Mouse (Mus musculus) stomach, embryonic 14.5 days (tissue): ENCODE results near the gene Trpc7. TPM values are rescaled to one million over a fixed set of nuclear protein-coding genes. Genes with fewer than 3 reads are reported as not detected.

ENCODE experiments used
- ATAC-seq: fragments of 200-750 bp; cut with Nextera tagmentation; 2 replicates; pipeline ENCODE4 v1.8.0; 2017; ENCODE audit warnings: low read depth, moderate TSS enrichment; ENCODE audit not compliant: insufficient number of reproducible peaks, insufficient read depth, low FRiP score
- H3K27ac ChIP-seq: fragments of 300-500 bp; sonication (generic); 2 replicates; pipeline ENCODE4 v1.5.1; 2014; ENCODE audit warnings: mild to moderate bottlenecking, low read length, moderate library complexity, mixed read lengths
- H3K27me3 ChIP-seq: fragments of 300-500 bp; sonication (generic); 2 replicates; pipeline ENCODE4 v1.6.1; 2014; ENCODE audit warnings: low read length, control low read depth, mixed read lengths; ENCODE audit not compliant: control insufficient read depth, insufficient read depth
- H3K36me3 ChIP-seq: fragments of 300-500 bp; sonication (generic); 2 replicates; pipeline ENCODE4 v1.6.1; 2014; ENCODE audit warnings: mild to moderate bottlenecking, control low read depth, low read length, moderate library complexity, mixed read lengths; ENCODE audit not compliant: control insufficient read depth, insufficient read depth
- H3K4me1 ChIP-seq: fragments of 300-500 bp; sonication (generic); 2 replicates; pipeline ENCODE4 v1.6.1; 2014; ENCODE audit warnings: low read length, control low read depth, mixed read lengths; ENCODE audit not compliant: control insufficient read depth, insufficient read depth
- H3K4me2 ChIP-seq: fragments of 300-500 bp; sonication (generic); replicated peaks from 2 replicates; pipeline ENCODE4 v1.6.1; 2014; ENCODE audit warnings: low read depth, low read length, control low read depth
- H3K4me3 ChIP-seq: fragments of 300-500 bp; sonication (generic); 2 replicates; pipeline ENCODE4 v1.5.1; 2014; ENCODE audit warnings: low read depth, low read length, control low read depth
- H3K9ac ChIP-seq: fragments of 300-500 bp; sonication (generic); replicated peaks from 2 replicates; pipeline ENCODE4 v1.6.1; 2014; ENCODE audit warnings: low read depth, mild to moderate bottlenecking, control low read depth, low read length, moderate library complexity, mixed read lengths
- H3K9me3 ChIP-seq: fragments of 300-500 bp; sonication (generic); 2 replicates; pipeline ENCODE4 v1.6.1; 2016; ENCODE audit warnings: low read depth, low read length, control low read depth; ENCODE audit not compliant: control insufficient read depth
- WGBS: fragments of 180-500 bp; shearing (Covaris S2); extraction: QIAGEN DNeasy Blood & Tissue Kit; methylation state at CpG from one replicate; pipeline ENCODE4 v1.1.7; 2014; 5-methylcytosine and 5-hydroxymethylcytosine counted together
- polyA plus RNA-seq: library from polyadenylated mRNA; unstranded; fragments of >200 nt; fragmentation: Nextera tagmentation; extraction: Ambion mirVana; gene quantifications from 2 replicates; pipeline ENCODE4 v1.2.1, GENCODE M21; 2014

Gene Trpc7
- polyA plus RNA-seq, 1 experiment from 2014 or later, result not detected

DNA sequence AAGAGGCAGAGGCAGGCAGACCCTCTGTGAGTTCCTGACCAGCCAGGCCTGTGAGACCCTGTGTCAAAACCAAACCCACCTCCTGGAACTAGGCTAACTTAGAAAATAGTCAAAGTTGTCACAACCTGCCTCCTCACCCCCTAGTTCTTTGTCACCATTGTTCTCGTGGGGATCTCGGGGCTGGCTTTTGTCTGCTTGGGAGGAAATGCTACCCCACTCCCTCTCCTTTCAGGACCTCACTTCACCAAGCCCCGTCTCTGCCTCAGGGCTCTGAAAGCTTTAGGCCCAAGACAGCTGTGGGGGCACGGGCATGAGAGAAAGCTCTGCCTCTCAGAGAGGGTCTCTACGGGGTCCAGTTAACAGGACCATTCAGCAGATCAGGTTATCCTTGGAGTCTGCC, 144.0 kb downstream of the Trpc7 start:
- Histone ChIP-seq H3K4me3 (no peak overlapping the region; the same call in 1 of the 2 replicates), H3K4me2 (peak overlapping the region; percentile 98), H3K36me3 (no peaks in the 10 kb centered on the region), H3K4me1 (peaks cover 14% of the 10 kb centered on the region; the same call in 1 of the 2 replicates), H3K27me3 (peaks cover 12% of the 10 kb centered on the region; the same call in 1 of the 2 replicates), H3K9me3 (no peaks in the 10 kb centered on the region), H3K27ac (no peak overlapping the region), H3K9ac (0 out of 2 replicates have a peak overlapping the region, but pooled peaks have one; percentile 57)
- ATAC-seq, result no peak
- 42% methylated on average over 5 of the region's 5 CpGs for WGBS

DNA sequence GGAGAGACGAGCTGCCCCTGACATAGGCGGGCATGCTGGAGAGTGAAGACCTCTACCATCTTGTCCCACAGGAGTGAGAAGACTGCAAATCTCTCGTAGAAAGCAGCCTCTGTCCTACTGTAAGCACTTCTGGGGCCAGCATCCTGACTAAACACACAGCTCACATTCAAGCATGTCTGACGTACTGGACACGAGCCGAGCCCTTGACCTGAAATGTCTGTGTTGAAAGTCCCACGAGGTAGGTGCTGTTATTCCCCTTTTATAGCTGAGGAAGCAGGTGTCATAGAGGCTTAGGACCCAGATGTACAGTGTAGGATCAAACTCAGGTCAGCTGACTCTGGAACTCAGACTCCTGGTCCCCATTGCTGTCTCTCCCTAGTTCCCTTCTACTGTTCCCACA, 146.4 kb downstream of the Trpc7 start:
- H3K4me3 ChIP-seq, result no peak overlapping the region
- no peak for ATAC-seq
- H3K4me1 ChIP-seq, result peaks cover 13% of the 10 kb centered on the region; the same call in 1 of the 2 replicates
- H3K9ac ChIP-seq, result no peak overlapping the region
- no peaks in the 10 kb centered on the region for H3K36me3 ChIP-seq
- H3K27ac ChIP-seq, result no peak overlapping the region
- peaks cover 12% of the 10 kb centered on the region; the same call in 1 of the 2 replicates for H3K27me3 ChIP-seq
- H3K4me2 ChIP-seq, result peak overlapping the region; percentile 2; the same call in 1 of the 2 replicates
- WGBS, result 70% methylated on average over 7 of the region's 7 CpGs
- no peaks in the 10 kb centered on the region for H3K9me3 ChIP-seq

DNA sequence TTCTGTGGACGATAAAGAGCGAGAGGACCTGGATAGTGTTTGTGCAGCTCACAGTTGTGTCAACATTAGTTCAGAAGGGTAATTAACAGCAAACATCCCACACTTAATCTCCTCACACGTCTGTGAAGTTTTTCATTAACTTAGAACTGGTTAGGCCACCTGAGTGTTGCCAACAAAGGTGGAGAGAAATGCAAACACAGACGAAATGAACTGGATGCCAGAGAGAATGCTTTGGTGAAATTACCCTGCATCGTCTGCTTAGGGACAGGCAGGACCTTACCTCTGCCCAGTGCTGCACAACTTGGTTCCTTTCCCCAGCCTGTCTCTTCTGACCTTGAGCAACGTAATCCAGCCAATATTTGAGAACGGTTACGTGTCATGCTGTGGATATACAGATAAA, 148.2 kb downstream of the Trpc7 start:
- H3K4me1 ChIP-seq, result peaks cover 4% of the 10 kb centered on the region; the same call in 1 of the 2 replicates
- no peaks in the 10 kb centered on the region for H3K9me3 ChIP-seq
- H3K36me3 ChIP-seq, result peaks cover under 1% of the 10 kb centered on the region; the same call in 1 of the 2 replicates
- peak overlapping the region; percentile 2; the same call in 1 of the 2 replicates for H3K4me2 ChIP-seq
- no peak overlapping the region for H3K4me3 ChIP-seq
- ATAC-seq, result peak; percentile 76
- WGBS, result 50% methylated on average over 8 of the region's 8 CpGs
- H3K27ac ChIP-seq, result peak overlapping the region; percentile 55
- no peak overlapping the region for H3K9ac ChIP-seq
- H3K27me3 ChIP-seq, result no peaks in the 10 kb centered on the region

DNA sequence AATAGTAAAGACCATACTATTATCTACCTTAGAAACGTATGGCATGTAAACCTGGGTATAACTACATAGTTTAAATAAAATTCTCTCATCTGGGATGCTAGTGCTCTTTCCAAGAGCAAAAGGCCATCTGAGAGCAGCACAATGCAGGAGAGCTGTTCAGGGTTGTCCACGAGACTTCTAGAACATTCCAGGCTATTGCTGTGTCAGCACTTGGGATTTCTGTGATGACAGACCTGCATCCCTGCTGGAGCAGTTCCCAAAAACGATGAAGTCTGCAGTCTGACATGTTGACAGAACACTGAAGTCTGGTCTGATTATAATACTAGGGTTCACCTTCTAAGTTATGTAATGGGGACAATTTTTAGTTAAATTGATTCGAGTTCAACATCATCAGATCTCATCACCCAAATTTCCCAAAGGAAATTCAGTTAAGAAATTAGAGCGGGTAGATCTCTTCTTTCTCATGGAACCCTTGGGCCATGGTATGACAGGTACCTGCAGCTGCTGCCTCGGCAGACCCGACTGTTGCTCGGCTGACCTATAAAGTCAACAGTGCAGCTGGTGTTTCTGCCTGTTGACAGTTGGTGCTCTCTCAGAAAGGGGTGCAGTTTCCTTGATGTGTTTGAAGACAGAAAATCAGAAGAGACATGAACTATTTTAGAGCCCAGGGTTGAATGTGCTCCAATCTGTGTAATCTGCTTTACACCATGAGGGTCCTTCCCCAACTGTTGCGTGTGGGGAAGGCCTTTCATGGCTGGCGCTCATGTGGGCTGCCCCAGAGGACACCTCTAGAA, 148.9 kb downstream of the Trpc7 start:
- Histone ChIP-seq H3K27me3 (no peaks in the 10 kb centered on the region), H3K9me3 (no peaks in the 10 kb centered on the region), H3K4me1 (peaks cover 4% of the 10 kb centered on the region; the same call in 1 of the 2 replicates), H3K9ac (no peak overlapping the region), H3K4me2 (0 out of 2 replicates have a peak overlapping the region, but pooled peaks have one; percentile 5), H3K27ac (peak overlapping the region; percentile 55; the same call in 1 of the 2 replicates), H3K4me3 (no peak overlapping the region), H3K36me3 (peaks cover 5% of the 10 kb centered on the region; the same call in 1 of the 2 replicates)
- peak; percentile 4; the same call in 1 of the 2 replicates for ATAC-seq
- WGBS, result 59% methylated on average over 10 of the region's 10 CpGs

DNA sequence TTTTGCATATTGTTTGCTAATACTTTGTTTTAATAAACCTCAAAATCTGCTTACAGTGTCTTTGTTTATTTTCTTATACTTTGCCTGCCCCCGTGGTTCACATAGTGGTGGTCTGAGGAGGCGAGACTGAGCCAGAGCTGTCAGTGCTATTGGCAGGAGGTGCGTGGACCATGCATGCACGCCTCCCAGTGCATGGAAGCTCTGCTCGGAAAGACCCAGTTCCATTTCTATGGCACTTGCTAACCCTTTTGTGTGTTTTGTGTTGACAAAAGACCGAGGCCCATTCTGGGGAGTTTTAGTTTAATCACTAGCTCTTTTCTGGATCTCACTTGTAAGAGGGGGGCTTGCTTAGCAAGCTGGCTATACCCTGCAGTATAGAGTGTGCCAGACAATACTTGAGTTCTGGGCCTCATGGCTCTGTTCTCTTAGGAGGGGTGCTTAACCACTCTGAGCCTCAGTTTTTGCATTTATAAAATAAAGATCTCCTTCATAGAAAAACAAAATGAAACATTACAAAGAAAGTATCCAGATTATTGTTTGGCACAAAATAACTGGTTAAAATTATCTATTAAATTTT, 153.4 kb downstream of the Trpc7 start:
- H3K36me3 ChIP-seq, result peaks cover 27% of the 10 kb centered on the region
- no peak overlapping the region for H3K4me2 ChIP-seq
- H3K9ac ChIP-seq, result no peak overlapping the region
- peak overlapping the region; percentile 10; the same call in 1 of the 2 replicates for H3K27ac ChIP-seq
- peaks cover 4% of the 10 kb centered on the region; the same call in 1 of the 2 replicates for H3K4me1 ChIP-seq
- no peaks in the 10 kb centered on the region for H3K27me3 ChIP-seq
- H3K9me3 ChIP-seq, result no peaks in the 10 kb centered on the region
- WGBS, result 63% methylated on average over 6 of the region's 6 CpGs
- no peak for ATAC-seq
- no peak overlapping the region for H3K4me3 ChIP-seq

DNA sequence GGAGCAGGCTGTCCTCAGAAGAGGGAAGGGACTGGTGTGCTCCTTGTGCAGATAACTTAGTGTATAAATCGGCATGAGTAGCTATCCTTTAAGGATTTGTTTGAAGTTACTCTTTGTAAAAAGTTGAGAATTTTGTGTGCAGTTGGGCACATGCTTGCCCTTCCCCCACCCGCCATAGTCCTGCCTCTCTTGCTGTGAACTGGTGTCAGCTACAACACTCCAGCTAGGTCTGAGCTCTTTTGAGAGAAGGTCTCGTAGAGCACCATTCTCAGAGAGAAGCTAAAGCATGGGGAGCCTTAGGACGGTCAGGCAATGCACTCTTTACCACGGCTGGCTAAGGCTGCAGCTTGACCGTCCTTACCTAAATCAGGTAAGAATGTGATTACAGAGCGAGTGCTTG, 154.1 kb downstream of the Trpc7 start:
- H3K9me3 ChIP-seq, result no peaks in the 10 kb centered on the region
- no peak for ATAC-seq
- H3K36me3 ChIP-seq, result peaks cover 33% of the 10 kb centered on the region
- no peak overlapping the region for H3K27ac ChIP-seq
- no peak overlapping the region for H3K4me3 ChIP-seq
- 82% methylated on average over 7 of the region's 7 CpGs for WGBS
- H3K9ac ChIP-seq, result no peak overlapping the region
- H3K4me2 ChIP-seq, result no peak overlapping the region
- no peaks in the 10 kb centered on the region for H3K27me3 ChIP-seq
- H3K4me1 ChIP-seq, result peaks cover 4% of the 10 kb centered on the region; the same call in 1 of the 2 replicates

GRCm38 (mm10) chr13:56740496-56740895, 155.3 kb downstream of the Trpc7 start:
- no peak overlapping the region for H3K9ac ChIP-seq
- H3K36me3 ChIP-seq, result peaks cover 44% of the 10 kb centered on the region
- WGBS, result 84% methylated on average over 6 of the region's 6 CpGs
- no peaks in the 10 kb centered on the region for H3K9me3 ChIP-seq
- ATAC-seq, result no peak
- no peak overlapping the region for H3K4me2 ChIP-seq
- no peaks in the 10 kb centered on the region for H3K27me3 ChIP-seq
- peaks cover 4% of the 10 kb centered on the region; the same call in 1 of the 2 replicates for H3K4me1 ChIP-seq
- no peak overlapping the region for H3K27ac ChIP-seq
- no peak overlapping the region for H3K4me3 ChIP-seq

GRCm38 (mm10) chr13:56739556-56739955, 156.2 kb downstream of the Trpc7 start:
- ATAC-seq, result no peak
- no peak overlapping the region for H3K9ac ChIP-seq
- peaks cover 4% of the 10 kb centered on the region; the same call in 1 of the 2 replicates for H3K4me1 ChIP-seq
- no peaks in the 10 kb centered on the region for H3K27me3 ChIP-seq
- H3K27ac ChIP-seq, result no peak overlapping the region
- no peak overlapping the region for H3K4me3 ChIP-seq
- 91% methylated on average over 5 of the region's 5 CpGs for WGBS
- no peak overlapping the region for H3K4me2 ChIP-seq
- no peaks in the 10 kb centered on the region for H3K9me3 ChIP-seq
- H3K36me3 ChIP-seq, result peaks cover 46% of the 10 kb centered on the region
